In the genomic region with DNA sequence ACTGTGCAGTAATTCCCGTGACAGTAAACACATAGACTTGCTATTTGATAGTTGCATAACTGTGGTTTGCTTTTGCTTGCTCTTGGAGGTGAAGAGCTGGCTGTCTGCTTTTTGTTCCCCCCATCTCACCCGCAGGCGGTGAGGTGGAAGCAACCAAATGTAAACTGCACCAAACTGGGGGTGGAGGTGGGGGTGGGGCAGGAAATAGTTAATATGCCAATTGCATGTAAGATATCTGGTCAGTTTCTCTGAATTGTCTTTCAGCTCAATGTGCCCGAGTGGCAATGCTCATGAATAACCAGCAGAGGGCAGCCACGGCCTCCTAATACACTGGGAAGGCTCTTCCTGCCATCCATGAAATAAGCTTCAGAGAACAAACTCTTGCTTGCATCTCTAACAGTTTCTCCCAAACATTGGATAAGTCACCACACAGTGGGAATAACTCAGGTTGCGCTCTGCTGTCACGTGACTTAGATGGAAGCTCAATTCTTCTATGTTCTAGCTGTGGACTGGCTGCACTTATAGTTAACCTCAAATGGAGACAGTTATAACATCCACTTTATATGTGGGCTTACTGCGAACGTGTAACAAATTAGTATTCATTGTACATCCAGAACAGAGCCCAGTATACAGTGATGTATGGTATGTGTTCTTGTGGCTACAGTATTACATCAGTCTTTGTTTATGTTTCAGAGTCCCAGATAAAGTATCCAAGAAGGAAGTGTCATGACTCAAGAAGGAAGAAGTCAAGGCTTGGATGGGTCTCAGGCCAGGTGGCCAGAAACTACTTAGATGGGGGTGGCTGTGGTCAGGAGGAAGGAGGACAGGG, we compare ENCODE assay signal across 8 mouse cellular contexts.
DNase-seq lines count a peak whose midpoint lies in the region; ATAC-seq and TF ChIP-seq lines count a peak whose summit lies in the region.

No protein-coding gene starts in this region.

- TF ChIP-seq CTCF in heart, adult 2 months (IDR thresholded peaks at IDR 0.05) = peak; percentile 91

- ATAC-seq in intestine, embryonic 16.5 days = peak; percentile 53

- no peak for TF ChIP-seq POLR2A in heart, adult 2 months (IDR thresholded peaks at IDR 0.05; ENCODE audit: insufficient read depth, low read depth, low read length)
- no peak for TF ChIP-seq POLR2A in myocyte (IDR thresholded peaks at IDR 0.05; ENCODE audit: insufficient read length, low read depth)

- 27% methylated on average over 9 of the region's 9 CpGs for WGBS in heart, adult 2 months
- 20% methylated on average over 9 of the region's 9 CpGs for WGBS in intestine, embryonic 16.5 days

- no peaks in the 10 kb centered on the region for H3K79me2 ChIP-seq in heart, adult 2 months (replicated peaks; ENCODE audit: control insufficient read depth, insufficient read depth, low read length)
- H3K79me2 ChIP-seq in myocyte (ENCODE audit: control insufficient read depth, insufficient read depth) = no peaks in the 10 kb centered on the region

- no peak overlapping the region for H3ac ChIP-seq in myocyte (ENCODE audit: control insufficient read depth, insufficient read length)

- no peak overlapping the region for H3K4me3 ChIP-seq in heart, adult 2 months
- no peak overlapping the region for H3K4me3 ChIP-seq in intestine, embryonic 16.5 days (ENCODE audit: low read length)
- no peak overlapping the region for H3K4me3 ChIP-seq in myocyte

- intact Hi-C loops in heart, adult 2 months (cut with DNase I) = loop anchor here (1.0 to 10.0 kb wide), 3 partner anchors 352 to 635 kb away; partner anchors contain the start of gene Wdr70
- intact Hi-C loops in heart, postnatal 25 days (cut with DNase I) = loop anchor here (1.0 to 10.0 kb wide), 3 partner anchors 352 to 635 kb away; partner anchors contain the start of gene Wdr70
- intact Hi-C loops in left cerebral cortex, postnatal 25 days (cut with DNase I) = loop anchor here (1.0 to 5.0 kb wide), 2 partner anchors 352 to 577 kb away; no protein-coding TSS in a partner anchor

- H3K4me2 ChIP-seq in intestine, embryonic 16.5 days (ENCODE audit: low read depth, low read length) = no peak overlapping the region
- no peak overlapping the region for H3K4me2 ChIP-seq in myocyte (ENCODE audit: low read depth)

- H3K4me1 ChIP-seq in heart, adult 2 months (ENCODE audit: control insufficient read depth, insufficient read depth, low read length) = no peaks in the 10 kb centered on the region; the same call in 1 of the 2 replicates
- H3K4me1 ChIP-seq in intestine, embryonic 16.5 days (ENCODE audit: control insufficient read depth, insufficient read depth, low read length) = 0 out of 2 replicates have a peak, but pooled peaks cover 7% of the 10 kb centered on the region

- no peaks in the 10 kb centered on the region for H3K36me3 ChIP-seq in heart, adult 2 months (ENCODE audit: control insufficient read depth, insufficient read depth, low read length)
- H3K36me3 ChIP-seq in intestine, embryonic 16.5 days (ENCODE audit: control insufficient read depth, insufficient read depth, low read length) = no peaks in the 10 kb centered on the region
- H3K36me3 ChIP-seq in myocyte (ENCODE audit: control insufficient read depth, insufficient read depth) = no peaks in the 10 kb centered on the region

- H3K9me3 ChIP-seq in intestine, embryonic 16.5 days (ENCODE audit: control insufficient read depth, low read length) = no peaks in the 10 kb centered on the region

- no peaks in the 10 kb centered on the region for H3K27me3 ChIP-seq in heart, adult 2 months (ENCODE audit: control insufficient read depth, insufficient read depth, low read length)
- H3K27me3 ChIP-seq in intestine, embryonic 16.5 days (replicated peaks; ENCODE audit: control insufficient read depth, insufficient read depth, low read length) = no peaks in the 10 kb centered on the region
- no peaks in the 10 kb centered on the region for H3K27me3 ChIP-seq in myocyte (ENCODE audit: control insufficient read depth, insufficient read depth, insufficient read length)

- H3K27ac ChIP-seq in heart, adult 2 months = no peak overlapping the region
- H3K27ac ChIP-seq in intestine, embryonic 16.5 days (ENCODE audit: low read length) = no peak overlapping the region

- peak; percentile 69; the same call in 1 of the 2 replicates for TF ChIP-seq EP300 in heart, adult 2 months (IDR thresholded peaks at IDR 0.05; ENCODE audit: insufficient read depth, low read depth, low read length)

- DNase-seq in heart, adult 2 months = peak; percentile 36 to 69
- no peak for DNase-seq in heart, postnatal 25 days (ENCODE audit: low spot score)
- DNase-seq in cerebellum, postnatal 14 days = peak; percentile 83 to 86
- DNase-seq in frontal cortex, postnatal 36 days (ENCODE audit: low spot score in 2 of 2) = peak; percentile 74 to 78
- peak; percentile 74 to 77 for DNase-seq in left cerebral cortex, postnatal 25 days (ENCODE audit: low spot score in 2 of 2)
- DNase-seq in telencephalon, adult 2 months (ENCODE audit: low read depth, low spot score) = peak; percentile 26

- no peak overlapping the region for H3K9ac ChIP-seq in heart, adult 2 months (ENCODE audit: low read depth, low read length)
- no peak overlapping the region for H3K9ac ChIP-seq in intestine, embryonic 16.5 days (ENCODE audit: low read depth, low read length)

TF ChIP-seq in myocyte, 11 proteins besides CTCF, POLR2A, EP300 and RAD21:
- TF ChIP-seq POLR2AphosphoS2 (IDR thresholded peaks at IDR 0.05; ENCODE audit: insufficient read length, low read depth) = no peak
- peak; percentile 74 for TF ChIP-seq USF1 (IDR thresholded peaks at IDR 0.05; ENCODE audit: low read depth)
- TF ChIP-seq MAX (IDR thresholded peaks at IDR 0.05; ENCODE audit: low read depth) = no peak
TF ChIP-seq in myocyte: peak in this region for 1.
